Mouse (Mus musculus): Measurements from ENCODE around the gene Abcg2. TPM values are rescaled to one million over a fixed set of nuclear protein-coding genes. Genes with fewer than 3 reads are reported as not detected.

Abcg2 gene
- polyA plus RNA-seq, 2 experiments, result 29.5 to 42.9 TPM

DNA sequence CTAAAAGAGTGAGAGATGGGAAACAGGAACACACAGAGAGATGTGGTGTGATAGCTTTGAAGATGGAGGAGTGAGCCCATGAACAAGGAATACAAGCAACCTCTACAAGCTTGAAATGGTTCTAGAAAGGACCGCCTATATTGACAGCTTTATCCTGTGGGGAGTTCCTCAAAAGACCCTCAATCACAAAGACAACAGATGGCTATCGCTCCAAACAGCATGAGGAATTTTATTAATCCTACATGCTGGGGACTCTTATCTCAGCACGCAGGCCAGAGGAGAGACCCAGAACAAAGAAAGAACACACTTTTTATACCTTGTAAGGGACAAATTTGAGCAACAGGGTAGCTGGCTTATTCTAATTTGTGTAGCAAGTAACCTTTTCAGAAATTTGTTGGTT is 48.1 kb downstream of the Abcg2 start:
- H3K4me3 ChIP-seq (replicated peaks; ENCODE audit: low read length), result no peak overlapping the region
- no peak overlapping the region for H3K27ac ChIP-seq (replicated peaks; ENCODE audit: low read depth, low read length)
- no peaks in the 10 kb centered on the region for H3K36me3 ChIP-seq (ENCODE audit: control insufficient read depth, insufficient read depth, low read length)
- no peak overlapping the region for H3K9ac ChIP-seq (ENCODE audit: low read depth, low read length, severe bottlenecking)
- H3K27me3 ChIP-seq (ENCODE audit: control insufficient read depth, insufficient read depth, low read length), result no peaks in the 10 kb centered on the region
- ATAC-seq (ENCODE audit: low FRiP score, low read depth) (no peak), DNase-seq (ENCODE audit: low spot score) (no peak)
- no peaks in the 10 kb centered on the region for H3K9me3 ChIP-seq (ENCODE audit: control insufficient read depth, low read length)
- H3K4me1 ChIP-seq (ENCODE audit: control insufficient read depth, insufficient read depth, low read length), result no peaks in the 10 kb centered on the region
- no peak overlapping the region for H3K4me2 ChIP-seq (replicated peaks; ENCODE audit: low read depth, low read length, severe bottlenecking)
- 89% methylated on average over 3 of the region's 3 CpGs for whole genome bisulfite sequencing
- TF ChIP-seq POLR2A (IDR thresholded peaks at IDR 0.05; ENCODE audit: borderline replicate concordance, extremely low read depth, insufficient read depth, insufficient read length), result no peak

DNA sequence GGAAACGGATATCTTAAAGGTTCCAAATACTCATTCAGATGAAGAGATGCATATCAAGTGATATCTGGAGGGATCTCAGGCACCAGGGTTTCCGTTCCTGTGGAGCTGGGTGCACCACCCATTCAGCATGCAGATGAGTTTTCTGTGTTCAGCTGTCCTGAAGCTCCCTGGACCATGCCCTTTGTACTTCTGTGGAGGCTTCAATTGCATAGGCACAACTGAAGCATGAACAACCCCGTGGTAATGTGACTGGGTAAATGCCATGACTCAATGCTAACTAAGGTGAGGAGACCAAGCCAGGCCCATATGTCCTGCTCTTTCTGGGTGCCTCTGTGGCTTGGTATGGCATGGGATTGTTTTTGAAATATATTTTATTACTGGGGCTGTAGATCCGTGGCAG is 49.4 kb downstream of the Abcg2 start:
- 84% methylated on average over 4 of the region's 4 CpGs for WGBS
- H3K27ac ChIP-seq (replicated peaks; ENCODE audit: low read depth, low read length), result no peak overlapping the region
- H3K4me1 ChIP-seq (ENCODE audit: control insufficient read depth, insufficient read depth, low read length), result no peaks in the 10 kb centered on the region
- no peak overlapping the region for H3K9ac ChIP-seq (ENCODE audit: low read depth, low read length, severe bottlenecking)
- ATAC-seq (ENCODE audit: low FRiP score, low read depth), result no peak
- no peak overlapping the region for H3K4me3 ChIP-seq (replicated peaks; ENCODE audit: low read length)
- H3K36me3 ChIP-seq (ENCODE audit: control insufficient read depth, insufficient read depth, low read length), result no peaks in the 10 kb centered on the region
- H3K27me3 ChIP-seq (ENCODE audit: control insufficient read depth, insufficient read depth, low read length), result no peaks in the 10 kb centered on the region
- DNase-seq (ENCODE audit: low spot score), result no peak
- H3K9me3 ChIP-seq (ENCODE audit: control insufficient read depth, low read length), result no peaks in the 10 kb centered on the region
- H3K4me2 ChIP-seq (replicated peaks; ENCODE audit: low read depth, low read length, severe bottlenecking), result no peak overlapping the region
- no peak for TF ChIP-seq POLR2A (IDR thresholded peaks at IDR 0.05; ENCODE audit: borderline replicate concordance, extremely low read depth, insufficient read depth, insufficient read length)

DNA sequence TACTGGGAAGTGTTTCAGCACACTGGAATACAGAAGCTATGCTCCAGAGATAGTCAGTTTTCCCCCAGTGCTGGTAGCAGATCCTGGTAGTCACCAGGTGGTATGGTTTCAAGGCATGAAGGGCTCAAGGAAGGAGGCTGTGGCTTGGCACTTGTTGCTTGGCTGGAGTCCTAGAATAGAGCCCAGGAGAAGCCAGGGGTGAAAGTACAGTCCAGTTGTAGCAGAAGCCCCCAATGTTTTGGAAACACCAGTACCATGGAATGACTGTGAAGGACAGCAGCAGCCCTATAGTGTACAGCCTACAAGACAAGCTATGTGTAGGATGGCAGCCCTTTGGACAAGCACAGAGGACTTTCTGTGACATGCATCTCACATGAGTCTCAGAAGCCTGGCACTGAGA is 54.2 kb downstream of the Abcg2 start:
- no peak overlapping the region for H3K9ac ChIP-seq (ENCODE audit: low read depth, low read length, severe bottlenecking)
- H3K27me3 ChIP-seq (ENCODE audit: control insufficient read depth, insufficient read depth, low read length), result no peaks in the 10 kb centered on the region
- ATAC-seq (ENCODE audit: low FRiP score, low read depth) (no peak), DNase-seq (ENCODE audit: low spot score) (no peak)
- H3K4me3 ChIP-seq (replicated peaks; ENCODE audit: low read length), result no peak overlapping the region
- no peaks in the 10 kb centered on the region for H3K9me3 ChIP-seq (ENCODE audit: control insufficient read depth, low read length)
- H3K4me2 ChIP-seq (replicated peaks; ENCODE audit: low read depth, low read length, severe bottlenecking), result no peak overlapping the region
- no peaks in the 10 kb centered on the region for H3K36me3 ChIP-seq (ENCODE audit: control insufficient read depth, insufficient read depth, low read length)
- H3K27ac ChIP-seq (replicated peaks; ENCODE audit: low read depth, low read length), result no peak overlapping the region
- no peak for TF ChIP-seq POLR2A (IDR thresholded peaks at IDR 0.05; ENCODE audit: borderline replicate concordance, extremely low read depth, insufficient read depth, insufficient read length)
- H3K4me1 ChIP-seq (ENCODE audit: control insufficient read depth, insufficient read depth, low read length), result 0 out of 2 replicates have a peak, but pooled peaks cover 7% of the 10 kb centered on the region

DNA sequence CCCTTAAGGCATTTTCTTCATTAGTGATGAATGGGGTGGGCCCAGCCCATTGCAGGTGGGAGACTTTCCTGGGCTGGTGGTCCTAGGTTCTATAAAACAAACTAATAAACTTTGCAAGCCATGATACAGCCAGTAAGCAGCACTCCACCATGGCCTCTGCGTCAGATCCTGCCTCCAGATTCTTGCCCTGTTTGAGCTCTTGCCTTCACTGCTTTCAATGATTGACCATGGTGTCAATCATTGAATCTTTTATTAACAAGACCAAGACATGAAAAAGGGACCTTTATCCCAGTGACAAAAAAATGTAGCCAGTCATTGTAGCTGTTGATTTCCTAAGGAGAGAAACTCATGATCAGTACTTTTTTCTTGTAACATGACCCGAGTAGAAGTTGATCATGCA is 55.1 kb downstream of the Abcg2 start:
- no peaks in the 10 kb centered on the region for H3K27me3 ChIP-seq (ENCODE audit: control insufficient read depth, insufficient read depth, low read length)
- TF ChIP-seq POLR2A (IDR thresholded peaks at IDR 0.05; ENCODE audit: borderline replicate concordance, extremely low read depth, insufficient read depth, insufficient read length), result no peak
- H3K36me3 ChIP-seq (ENCODE audit: control insufficient read depth, insufficient read depth, low read length), result no peaks in the 10 kb centered on the region
- H3K9me3 ChIP-seq (ENCODE audit: control insufficient read depth, low read length), result no peaks in the 10 kb centered on the region
- H3K27ac ChIP-seq (replicated peaks; ENCODE audit: low read depth, low read length), result no peak overlapping the region
- no peak overlapping the region for H3K4me2 ChIP-seq (replicated peaks; ENCODE audit: low read depth, low read length, severe bottlenecking)
- 0 out of 2 replicates have a peak, but pooled peaks cover 7% of the 10 kb centered on the region for H3K4me1 ChIP-seq (ENCODE audit: control insufficient read depth, insufficient read depth, low read length)
- ATAC-seq (ENCODE audit: low FRiP score, low read depth) (no peak), DNase-seq (ENCODE audit: low spot score) (no peak)
- H3K4me3 ChIP-seq (replicated peaks; ENCODE audit: low read length), result no peak overlapping the region
- 63% methylated on average over 2 of the region's 2 CpGs for WGBS
- H3K9ac ChIP-seq (ENCODE audit: low read depth, low read length, severe bottlenecking), result no peak overlapping the region

DNA sequence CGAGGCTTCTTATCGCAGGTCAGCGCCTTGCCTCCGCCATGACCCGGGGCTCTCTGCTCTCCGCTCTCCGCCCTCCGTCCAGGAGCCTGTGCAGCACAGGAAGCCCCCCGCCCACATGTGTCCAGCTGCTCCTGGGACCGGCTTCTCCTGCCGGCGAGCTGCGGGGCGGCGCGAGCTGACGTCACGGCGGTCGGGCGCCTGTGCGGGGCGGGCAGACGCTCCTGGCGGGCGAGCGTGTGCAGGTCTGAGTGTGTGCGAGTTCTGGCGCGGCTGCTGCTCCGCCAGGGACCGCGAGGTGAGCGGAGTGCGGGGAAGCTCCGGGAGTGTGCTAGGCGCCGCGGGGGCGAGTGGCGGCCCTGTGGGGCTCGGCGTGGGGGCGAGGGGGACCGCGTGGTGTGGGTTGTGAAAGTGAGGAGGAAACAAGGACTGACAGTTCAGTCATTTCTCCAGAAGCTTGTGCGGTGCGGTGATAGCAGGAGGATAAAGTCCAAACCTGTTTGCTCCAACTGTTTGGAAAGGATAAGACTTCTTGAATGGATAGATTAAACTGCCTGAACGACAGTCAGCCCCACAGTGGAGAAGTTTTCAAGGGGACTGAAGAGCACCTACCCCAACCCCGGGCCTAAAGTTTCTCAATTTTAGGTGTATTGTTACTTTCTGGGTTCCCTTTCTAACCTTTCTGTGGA is 56.2 kb downstream of the Abcg2 start:
- Histone ChIP-seq H3K4me3 (replicated peaks; ENCODE audit: low read length) (peak overlapping the region; percentile 61), H3K4me2 (replicated peaks; ENCODE audit: low read depth, low read length, severe bottlenecking) (peak overlapping the region; percentile 79), H3K9ac (ENCODE audit: low read depth, low read length, severe bottlenecking) (peak overlapping the region; percentile 75), H3K27ac (replicated peaks; ENCODE audit: low read depth, low read length) (no peak overlapping the region; the same call in 1 of the 2 replicates), H3K4me1 (ENCODE audit: control insufficient read depth, insufficient read depth, low read length) (0 out of 2 replicates have a peak, but pooled peaks cover 7% of the 10 kb centered on the region), H3K36me3 (ENCODE audit: control insufficient read depth, insufficient read depth, low read length) (no peaks in the 10 kb centered on the region), H3K9me3 (ENCODE audit: control insufficient read depth, low read length) (no peaks in the 10 kb centered on the region), H3K27me3 (ENCODE audit: control insufficient read depth, insufficient read depth, low read length) (no peaks in the 10 kb centered on the region)
- peak; percentile 94 for ATAC-seq (ENCODE audit: low FRiP score, low read depth)
- peak; percentile 63 for DNase-seq (ENCODE audit: low spot score)
- WGBS, result 1% methylated on average over 50 of the region's 50 CpGs
- TF ChIP-seq POLR2A (IDR thresholded peaks at IDR 0.05; ENCODE audit: borderline replicate concordance, extremely low read depth, insufficient read depth, insufficient read length), result no peak

Data from limb, embryonic 14.5 days (tissue).